Mouse (Mus musculus): ENCODE measurements around the gene Enc1. TPM values are rescaled to one million over a fixed set of nuclear protein-coding genes. Genes with fewer than 3 reads are reported as not detected.
A peak's percentile ranks its signal among the peaks of the same experiment; 100 is the strongest.

The Enc1 gene
- polyA plus RNA-seq, 1 experiment: 8.5 TPM

GRCm38 (mm10) chr13:97223856-97224255 is 17.0 kb upstream of the Enc1 start:
- WGBS: 81% methylated on average over 8 of the region's 8 CpGs
- no peak for TF ChIP-seq CTCF (IDR thresholded peaks at IDR 0.05; ENCODE audit: insufficient read depth, low read length)
- TF ChIP-seq POLR2A (IDR thresholded peaks at IDR 0.05; ENCODE audit: borderline replicate concordance, extremely low read depth, low read depth, low read length): no peak
- no peaks in the 10 kb centered on the region for H3K4me1 ChIP-seq (ENCODE audit: control insufficient read depth, insufficient read depth, low read length)
- DNase-seq: no peak
- no peak overlapping the region for H3K4me3 ChIP-seq (replicated peaks; ENCODE audit: extremely low read depth, low read depth, low read length)

GRCm38 (mm10) chr13:97224341-97224982 is 16.4 kb upstream of the Enc1 start:
- Histone ChIP-seq H3K4me3 (replicated peaks; ENCODE audit: extremely low read depth, low read depth, low read length) (no peak overlapping the region), H3K4me1 (ENCODE audit: control insufficient read depth, insufficient read depth, low read length) (no peaks in the 10 kb centered on the region)
- WGBS: 66% methylated on average over 10 of the region's 10 CpGs
- DNase-seq: no peak
- TF ChIP-seq POLR2A (IDR thresholded peaks at IDR 0.05; ENCODE audit: borderline replicate concordance, extremely low read depth, low read depth, low read length) (no peak), CTCF (IDR thresholded peaks at IDR 0.05; ENCODE audit: insufficient read depth, low read length) (no peak)

GRCm38 (mm10) chr13:97225130-97225529 is 15.8 kb upstream of the Enc1 start:
- no peak for TF ChIP-seq CTCF (IDR thresholded peaks at IDR 0.05; ENCODE audit: insufficient read depth, low read length)
- TF ChIP-seq POLR2A (IDR thresholded peaks at IDR 0.05; ENCODE audit: borderline replicate concordance, extremely low read depth, low read depth, low read length): no peak
- DNase-seq: no peak
- whole genome bisulfite sequencing: 62% methylated on average over 17 of the region's 17 CpGs
- Histone ChIP-seq H3K4me3 (replicated peaks; ENCODE audit: extremely low read depth, low read depth, low read length) (no peak overlapping the region), H3K4me1 (ENCODE audit: control insufficient read depth, insufficient read depth, low read length) (no peaks in the 10 kb centered on the region)

- no peak overlapping the region for H3K4me3 ChIP-seq (replicated peaks; ENCODE audit: extremely low read depth, low read depth, low read length)
- TF ChIP-seq CTCF (IDR thresholded peaks at IDR 0.05; ENCODE audit: insufficient read depth, low read length) (no peak), POLR2A (IDR thresholded peaks at IDR 0.05; ENCODE audit: borderline replicate concordance, extremely low read depth, low read depth, low read length) (no peak)
- WGBS: 88% methylated on average over 3 of the region's 3 CpGs
Measured at GRCm38 (mm10) chr13:97227795-97228194, 13.1 kb upstream of the Enc1 start.

GRCm38 (mm10) chr13:97230101-97230500 is 10.8 kb upstream of the Enc1 start:
- 71% methylated on average over 3 of the region's 3 CpGs for WGBS

More at GRCm38 (mm10) chr13:97227795-97228194, 13.1 kb upstream of the Enc1 start:
- no peak for DNase-seq
- no peaks in the 10 kb centered on the region for H3K4me1 ChIP-seq (ENCODE audit: control insufficient read depth, insufficient read depth, low read length)

GRCm38 (mm10) chr13:97233092-97233491 is 7.8 kb upstream of the Enc1 start:
- no peak overlapping the region for H3K4me3 ChIP-seq (replicated peaks; ENCODE audit: extremely low read depth, low read depth, low read length)
- no peak for DNase-seq
- no peaks in the 10 kb centered on the region for H3K4me1 ChIP-seq (ENCODE audit: control insufficient read depth, insufficient read depth, low read length)
- WGBS: 80% methylated on average over 2 of the region's 2 CpGs
- no peak for TF ChIP-seq POLR2A (IDR thresholded peaks at IDR 0.05; ENCODE audit: borderline replicate concordance, extremely low read depth, low read depth, low read length)
- TF ChIP-seq CTCF (IDR thresholded peaks at IDR 0.05; ENCODE audit: insufficient read depth, low read length): no peak

More at GRCm38 (mm10) chr13:97230101-97230500, 10.8 kb upstream of the Enc1 start:
- Histone ChIP-seq H3K4me3 (replicated peaks; ENCODE audit: extremely low read depth, low read depth, low read length) (no peak overlapping the region), H3K4me1 (ENCODE audit: control insufficient read depth, insufficient read depth, low read length) (no peaks in the 10 kb centered on the region)
- no peak for TF ChIP-seq POLR2A (IDR thresholded peaks at IDR 0.05; ENCODE audit: borderline replicate concordance, extremely low read depth, low read depth, low read length)
- TF ChIP-seq CTCF (IDR thresholded peaks at IDR 0.05; ENCODE audit: insufficient read depth, low read length): no peak
- no peak for DNase-seq

- H3K4me1 ChIP-seq (ENCODE audit: control insufficient read depth, insufficient read depth, low read length): peaks cover 2% of the 10 kb centered on the region; the same call in 1 of the 2 replicates
- DNase-seq: peak; percentile 77
- 18% methylated on average over 17 of the region's 17 CpGs for WGBS
- no peak for TF ChIP-seq POLR2A (IDR thresholded peaks at IDR 0.05; ENCODE audit: borderline replicate concordance, extremely low read depth, low read depth, low read length)
- TF ChIP-seq CTCF (IDR thresholded peaks at IDR 0.05; ENCODE audit: insufficient read depth, low read length): peak; percentile 70
- H3K4me3 ChIP-seq (replicated peaks; ENCODE audit: extremely low read depth, low read depth, low read length): no peak overlapping the region
Measured at GRCm38 (mm10) chr13:97234785-97235417, 6.0 kb upstream of the Enc1 start.

- no peak for DNase-seq
- 82% methylated on average over 6 of the region's 6 CpGs for WGBS
- TF ChIP-seq CTCF (IDR thresholded peaks at IDR 0.05; ENCODE audit: insufficient read depth, low read length) (no peak), POLR2A (IDR thresholded peaks at IDR 0.05; ENCODE audit: borderline replicate concordance, extremely low read depth, low read depth, low read length) (no peak)
- H3K4me3 ChIP-seq (replicated peaks; ENCODE audit: extremely low read depth, low read depth, low read length): no peak overlapping the region
- H3K4me1 ChIP-seq (ENCODE audit: control insufficient read depth, insufficient read depth, low read length): peaks cover 2% of the 10 kb centered on the region
Measured at GRCm38 (mm10) chr13:97235911-97236310, 5.0 kb upstream of the Enc1 start.

GRCm38 (mm10) chr13:97237700-97238099 is 3.2 kb upstream of the Enc1 start:
- TF ChIP-seq CTCF (IDR thresholded peaks at IDR 0.05; ENCODE audit: insufficient read depth, low read length): no peak
- TF ChIP-seq POLR2A (IDR thresholded peaks at IDR 0.05; ENCODE audit: borderline replicate concordance, extremely low read depth, low read depth, low read length): no peak
- no peak for DNase-seq
- Histone ChIP-seq H3K4me1 (ENCODE audit: control insufficient read depth, insufficient read depth, low read length) (peaks cover 5% of the 10 kb centered on the region), H3K4me3 (replicated peaks; ENCODE audit: extremely low read depth, low read depth, low read length) (no peak overlapping the region)
- WGBS: 79% methylated on average over 3 of the region's 3 CpGs

All from lung, adult 2 months (tissue).